13 mouse cellular contexts compared by ENCODE assay signal in genomic region chr6:31116365-31116764, GRCm38 (mm10).
A peak's percentile ranks its signal among the peaks of the same experiment; 100 is the strongest.
DNase-seq lines count a peak whose midpoint lies in the region; ATAC-seq and TF ChIP-seq lines count a peak whose summit lies in the region.
"Had no signal": no experiment of that assay in that cellular context is flagged by ENCODE, and none has a peak within 500 bp of the region (broad histone marks: within the 10 kb centered on the region; RNA-seq: fewer than 3 reads in every experiment).

No protein-coding gene starts in this region.

- peak overlapping the region; percentile 21 for H3K4me3 ChIP-seq in heart, adult 2 months
- no peak overlapping the region for H3K4me3 ChIP-seq in lung, postnatal 0 days (ENCODE audit: low read depth, low read length)
- no peak overlapping the region for H3K4me3 ChIP-seq in neural tube, embryonic 15.5 days (replicated peaks)
- H3K4me3 ChIP-seq: midbrain, embryonic 13.5 days had no signal

- no peaks in the 10 kb centered on the region for H3K27me3 ChIP-seq in heart, adult 2 months (ENCODE audit: control insufficient read depth, insufficient read depth, low read length)
- no peaks in the 10 kb centered on the region for H3K27me3 ChIP-seq in lung, postnatal 0 days (replicated peaks; ENCODE audit: insufficient read depth, low read length)
- no peaks in the 10 kb centered on the region for H3K27me3 ChIP-seq in neural tube, embryonic 15.5 days (replicated peaks)
- H3K27me3 ChIP-seq: midbrain, embryonic 13.5 days had no signal

- no peak for TF ChIP-seq EP300 in heart, adult 2 months (IDR thresholded peaks at IDR 0.05; ENCODE audit: insufficient read depth, low read depth, low read length)
- no peak for TF ChIP-seq EP300 in lung, postnatal 0 days (IDR thresholded peaks at IDR 0.05)

- peaks cover 32% of the 10 kb centered on the region for H3K36me3 ChIP-seq in heart, adult 2 months (ENCODE audit: control insufficient read depth, insufficient read depth, low read length)
- H3K36me3 ChIP-seq in lung, postnatal 0 days (ENCODE audit: insufficient read depth, low read length): no peaks in the 10 kb centered on the region
- H3K36me3 ChIP-seq in neural tube, embryonic 15.5 days: no peaks in the 10 kb centered on the region
- H3K36me3 ChIP-seq: midbrain, embryonic 13.5 days had no signal

- peak overlapping the region; percentile 81 for H3K27ac ChIP-seq in heart, adult 2 months
- H3K27ac ChIP-seq in lung, postnatal 0 days (ENCODE audit: low read length): no peak overlapping the region
- H3K27ac ChIP-seq in neural tube, embryonic 15.5 days (replicated peaks): no peak overlapping the region
- H3K27ac ChIP-seq: liver, embryonic 14.5 days; midbrain, embryonic 13.5 days had no signal

- intact Hi-C loops in heart, adult 2 months (cut with DNase I): no loop called here
- intact Hi-C loops in heart, postnatal 14 days (cut with DNase I): no loop called here

- no peak for TF ChIP-seq CTCF in heart, adult 2 months (IDR thresholded peaks at IDR 0.05)
- TF ChIP-seq CTCF in lung, postnatal 0 days (IDR thresholded peaks at IDR 0.05): no peak

- DNase-seq in heart, adult 2 months: peak; percentile 39 to 50
- DNase-seq in heart, postnatal 14 days: no peak
- peak; percentile 52 for DNase-seq in lung, postnatal 0 days (ENCODE audit: low spot score)
- no peak for DNase-seq in lung, postnatal 4 days
- peak; percentile 46 for DNase-seq in fibroblast of lung, adult 2 months (ENCODE audit: low read depth)
- DNase-seq in adipocyte (ENCODE audit: low spot score): no peak
- DNase-seq: cerebellum, postnatal 25 days; kidney, adult 2 months had no signal

- H3K9ac ChIP-seq in heart, adult 2 months (ENCODE audit: low read depth, low read length): 0 out of 2 replicates have a peak overlapping the region, but pooled peaks have one; percentile 22
- no peak overlapping the region for H3K9ac ChIP-seq in lung, postnatal 0 days (replicated peaks; ENCODE audit: low read depth)
- no peak overlapping the region for H3K9ac ChIP-seq in neural tube, embryonic 15.5 days (replicated peaks)
- H3K9ac ChIP-seq: liver, embryonic 14.5 days; midbrain, embryonic 13.5 days had no signal

- peaks cover 4% of the 10 kb centered on the region for H3K79me2 ChIP-seq in heart, adult 2 months (replicated peaks; ENCODE audit: control insufficient read depth, insufficient read depth, low read length)

- H3K4me2 ChIP-seq in lung, postnatal 0 days (replicated peaks; ENCODE audit: low read depth, low read length): no peak overlapping the region
- H3K4me2 ChIP-seq in neural tube, embryonic 15.5 days: no peak overlapping the region
- H3K4me2 ChIP-seq: midbrain, embryonic 13.5 days had no signal

- no peak for ATAC-seq in lung, postnatal 0 days
- ATAC-seq in neutrophil, adult 5-6 weeks (ENCODE audit: extremely low read depth, insufficient number of reproducible peaks, low FRiP score, poor library complexity, severe bottlenecking): peak; percentile 38
- ATAC-seq in neural tube, embryonic 15.5 days (ENCODE audit: low FRiP score): no peak
- ATAC-seq: CD4-positive, CD25-positive, alpha-beta regulatory T cell, adult 4 months; midbrain, embryonic 13.5 days had no signal

- peaks cover 42% of the 10 kb centered on the region for H3K4me1 ChIP-seq in heart, adult 2 months (ENCODE audit: control insufficient read depth, insufficient read depth, low read length)
- peaks cover 24% of the 10 kb centered on the region; the same call in 1 of the 2 replicates for H3K4me1 ChIP-seq in lung, postnatal 0 days (ENCODE audit: insufficient read depth, low read depth, low read length)
- peaks cover 4% of the 10 kb centered on the region; the same call in 1 of the 2 replicates for H3K4me1 ChIP-seq in neural tube, embryonic 15.5 days

- 0 out of 2 replicates have a peak, but pooled peaks have one; percentile 32 for TF ChIP-seq POLR2A in heart, adult 2 months (IDR thresholded peaks at IDR 0.05; ENCODE audit: insufficient read depth, low read depth, low read length)

- no peaks in the 10 kb centered on the region for H3K9me3 ChIP-seq in lung, postnatal 0 days (ENCODE audit: low read length)
- H3K9me3 ChIP-seq in neural tube, embryonic 15.5 days (replicated peaks): no peaks in the 10 kb centered on the region
- H3K9me3 ChIP-seq: midbrain, embryonic 13.5 days had no signal

- WGBS in heart, adult 2 months: 24% methylated on average over 6 of the region's 6 CpGs
- 45% methylated on average over 6 of the region's 6 CpGs for WGBS in lung, postnatal 0 days
- WGBS in neural tube, embryonic 15.5 days: 77% methylated on average over 6 of the region's 6 CpGs

Comparison
In these comparisons a context has a peak if more than half of its experiments do, and no peak if none do; other contexts are left out.
1. DNase-seq: peak in heart, adult 2 months (2 of 2), lung, postnatal 0 days (single experiment) and fibroblast of lung, adult 2 months (single experiment); none in heart, postnatal 14 days (0 of 2), lung, postnatal 4 days (0 of 2) and adipocyte (single experiment).